Comparison of ENCODE assay signal across 22 mouse cellular contexts in genomic region chr14:30272976-30273375, GRCm38 (mm10).
DNase-seq lines count a peak whose midpoint lies in the region; ATAC-seq and TF ChIP-seq lines count a peak whose summit lies in the region.
"Had no signal": no experiment of that assay in that cellular context is flagged by ENCODE, and none has a peak within 500 bp of the region (broad histone marks: within the 10 kb centered on the region; RNA-seq: fewer than 3 reads in every experiment).

No protein-coding gene starts in this region.

- WGBS in hindbrain, postnatal 0 days, result 67% methylated on average over 4 of the region's 4 CpGs
- WGBS in hindbrain, embryonic 11.5 days, result 84% methylated on average over 4 of the region's 4 CpGs
- 70% methylated on average over 4 of the region's 4 CpGs for WGBS in neural tube, embryonic 15.5 days

- no peak for TF ChIP-seq CTCF in hindbrain, postnatal 0 days (IDR thresholded peaks at IDR 0.05; ENCODE audit: low read depth)

- no peak overlapping the region for H3K9ac ChIP-seq in hindbrain, postnatal 0 days (replicated peaks; ENCODE audit: low read length)
- H3K9ac ChIP-seq in hindbrain, embryonic 11.5 days (ENCODE audit: low read depth, low read length), result no peak overlapping the region
- no peak overlapping the region for H3K9ac ChIP-seq in neural tube, embryonic 15.5 days (replicated peaks)
- H3K9ac ChIP-seq: forebrain, embryonic 13.5 days; hindbrain, embryonic 12.5 days; liver, postnatal 0 days had no signal

- H3K27ac ChIP-seq in hindbrain, postnatal 0 days, result 0 out of 2 replicates have a peak overlapping the region, but pooled peaks have one; percentile 38
- H3K27ac ChIP-seq in hindbrain, embryonic 11.5 days (ENCODE audit: low read depth, low read length), result no peak overlapping the region
- no peak overlapping the region for H3K27ac ChIP-seq in neural tube, embryonic 15.5 days (replicated peaks)
- H3K27ac ChIP-seq: forebrain, embryonic 13.5 days; hindbrain, embryonic 12.5 days; kidney, postnatal 0 days had no signal

- no peaks in the 10 kb centered on the region for H3K27me3 ChIP-seq in hindbrain, postnatal 0 days (ENCODE audit: insufficient read depth, low read length)
- no peaks in the 10 kb centered on the region for H3K27me3 ChIP-seq in hindbrain, embryonic 11.5 days (ENCODE audit: control insufficient read depth, insufficient read depth, low read length)
- H3K27me3 ChIP-seq in neural tube, embryonic 15.5 days (replicated peaks), result no peaks in the 10 kb centered on the region
- H3K27me3 ChIP-seq: forebrain, embryonic 13.5 days; hindbrain, embryonic 12.5 days had no signal

- H3K36me3 ChIP-seq in hindbrain, postnatal 0 days (ENCODE audit: insufficient read depth, low read length), result no peaks in the 10 kb centered on the region
- H3K36me3 ChIP-seq in hindbrain, embryonic 11.5 days (ENCODE audit: control insufficient read depth, insufficient read depth, low read length), result no peaks in the 10 kb centered on the region
- no peaks in the 10 kb centered on the region for H3K36me3 ChIP-seq in neural tube, embryonic 15.5 days
- H3K36me3 ChIP-seq: G1E; hindbrain, embryonic 12.5 days had no signal

- H3K4me3 ChIP-seq in hindbrain, postnatal 0 days (ENCODE audit: low read length), result no peak overlapping the region
- no peak overlapping the region for H3K4me3 ChIP-seq in hindbrain, embryonic 11.5 days (ENCODE audit: low read depth, low read length)
- no peak overlapping the region for H3K4me3 ChIP-seq in neural tube, embryonic 15.5 days (replicated peaks)
- H3K4me3 ChIP-seq: forebrain, embryonic 13.5 days; hindbrain, embryonic 12.5 days; megakaryocyte, embryonic 14.5 days had no signal

- no peak overlapping the region for H3K4me2 ChIP-seq in hindbrain, postnatal 0 days (ENCODE audit: low read depth, low read length)
- H3K4me2 ChIP-seq in hindbrain, embryonic 11.5 days (replicated peaks; ENCODE audit: low read depth, low read length), result no peak overlapping the region
- no peak overlapping the region for H3K4me2 ChIP-seq in neural tube, embryonic 15.5 days
- H3K4me2 ChIP-seq: forebrain, embryonic 13.5 days; hindbrain, embryonic 12.5 days had no signal

- no peak for ATAC-seq in hindbrain, postnatal 0 days
- no peak for ATAC-seq in hindbrain, embryonic 11.5 days (ENCODE audit: low FRiP score)
- ATAC-seq in neural tube, embryonic 15.5 days (ENCODE audit: low FRiP score), result no peak
- ATAC-seq: forebrain, embryonic 13.5 days; intestine, postnatal 0 days; liver, postnatal 0 days had no signal

- no peaks in the 10 kb centered on the region for H3K9me3 ChIP-seq in hindbrain, postnatal 0 days (ENCODE audit: low read length)
- no peaks in the 10 kb centered on the region for H3K9me3 ChIP-seq in hindbrain, embryonic 11.5 days (ENCODE audit: control insufficient read depth, low read length)
- no peaks in the 10 kb centered on the region for H3K9me3 ChIP-seq in neural tube, embryonic 15.5 days (replicated peaks)
- H3K9me3 ChIP-seq: forebrain, embryonic 13.5 days; G1E; hindbrain, embryonic 12.5 days; megakaryocyte, embryonic 14.5 days had no signal

- no peak for DNase-seq in hindbrain, postnatal 0 days (ENCODE audit: low spot score)
- DNase-seq in hindbrain, embryonic 11.5 days (ENCODE audit: low spot score), result no peak
- DNase-seq in CD4-positive, CD25-positive, alpha-beta regulatory T cell, adult 2 months (ENCODE audit: low read depth, low spot score), result peak; percentile 42
- DNase-seq in brain, adult 2 months (ENCODE audit: low read depth, low spot score), result peak; percentile 70
- peak; percentile 74 to 84 for DNase-seq in thymus, postnatal 10 days (ENCODE audit: low spot score in 2 of 2)
- no peak for DNase-seq in kidney, adult 8-10 months
- DNase-seq in adrenal gland, adult 18-20 months (ENCODE audit: low spot score in 2 of 2), result no peak
- DNase-seq: adrenal gland, postnatal 36 days; cerebellum, adult 18-20 months; gastrocnemius, postnatal 25 days; left cerebral cortex, postnatal 4 days; liver; liver, postnatal 0 days; lung, postnatal 14 days; right cerebral cortex, adult 18-20 months had no signal

- no peaks in the 10 kb centered on the region; the same call in 1 of the 2 replicates for H3K4me1 ChIP-seq in hindbrain, postnatal 0 days (ENCODE audit: insufficient read depth, low read length)
- H3K4me1 ChIP-seq in hindbrain, embryonic 11.5 days (replicated peaks; ENCODE audit: control insufficient read depth, insufficient read depth, low read length), result no peaks in the 10 kb centered on the region
- H3K4me1 ChIP-seq in neural tube, embryonic 15.5 days, result peaks cover 22% of the 10 kb centered on the region; the same call in 1 of the 2 replicates
- H3K4me1 ChIP-seq: forebrain, embryonic 13.5 days; hindbrain, embryonic 12.5 days; megakaryocyte, embryonic 14.5 days had no signal

Comparison
In these comparisons a context has a peak if more than half of its experiments do, and no peak if none do; other contexts are left out.
1. DNase-seq: peak in CD4-positive, CD25-positive, alpha-beta regulatory T cell, adult 2 months (single experiment), brain, adult 2 months (single experiment) and thymus, postnatal 10 days (2 of 2); none in hindbrain, postnatal 0 days (single experiment), hindbrain, embryonic 11.5 days (single experiment), kidney, adult 8-10 months (0 of 2) and adrenal gland, adult 18-20 months (0 of 2).